Comparison of ENCODE assay signal across 8 mouse cellular contexts in the genomic region with DNA sequence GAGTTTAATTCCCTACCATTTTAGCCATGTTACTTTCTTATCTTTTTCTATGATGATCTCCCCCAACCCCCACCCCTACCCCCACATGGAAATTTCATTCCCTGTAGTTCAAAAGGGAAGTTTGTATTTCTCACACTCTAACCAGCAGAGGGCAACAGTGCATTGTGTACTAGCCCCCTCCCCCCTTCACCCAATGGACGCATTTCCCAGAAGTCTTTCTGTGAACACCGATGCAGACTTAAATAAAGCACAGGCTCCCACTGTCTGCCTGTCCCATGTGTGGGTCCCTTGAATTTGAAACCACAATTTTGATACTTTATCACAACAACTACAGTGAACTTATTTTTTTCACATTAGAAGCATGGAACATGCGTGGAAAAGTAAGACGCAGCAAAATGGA.
A peak's percentile ranks its signal among the peaks of the same experiment; 100 is the strongest.
DNase-seq lines count a peak whose midpoint lies in the region; ATAC-seq lines count a peak whose summit lies in the region.

No protein-coding gene starts in this region.

- no peak overlapping the region for H3K4me3 ChIP-seq in midbrain, embryonic 12.5 days

- H3K27ac ChIP-seq in midbrain, embryonic 12.5 days (replicated peaks) = no peak overlapping the region

- no peak overlapping the region for H3K9ac ChIP-seq in midbrain, embryonic 12.5 days (replicated peaks)

- 38% methylated on average over 4 of the region's 4 CpGs for WGBS in midbrain, embryonic 12.5 days

- peak; percentile 64; the same call in 1 of the 2 replicates for ATAC-seq in cerebellum, adult (ENCODE audit: insufficient number of reproducible peaks, low FRiP score, low TSS enrichment)
- ATAC-seq in midbrain, embryonic 12.5 days (ENCODE audit: low FRiP score, low read depth) = peak; percentile 78

- no peak for DNase-seq in cerebellum, adult 11-12 months
- DNase-seq in thymus, postnatal 4 days = peak; percentile 13
- no peak for DNase-seq in thymus, postnatal 25 days
- DNase-seq in forelimb bud, embryonic 11.5 days (ENCODE audit: low read depth, low spot score) = peak; percentile 71
- DNase-seq in layer of hippocampus, adult 9-11 months = peak; percentile 26
- DNase-seq in urinary bladder, adult 18-20 months (ENCODE audit: low spot score in 2 of 2) = no peak

- peaks cover 5% of the 10 kb centered on the region for H3K4me1 ChIP-seq in midbrain, embryonic 12.5 days

- no peak overlapping the region for H3K4me2 ChIP-seq in midbrain, embryonic 12.5 days (replicated peaks)

- no peaks in the 10 kb centered on the region for H3K36me3 ChIP-seq in midbrain, embryonic 12.5 days

- no peaks in the 10 kb centered on the region for H3K27me3 ChIP-seq in midbrain, embryonic 12.5 days

- H3K9me3 ChIP-seq in midbrain, embryonic 12.5 days = no peaks in the 10 kb centered on the region

Comparison
In these comparisons a context has a peak if more than half of its experiments do, and no peak if none do; other contexts are left out.
1. DNase-seq: peak in thymus, postnatal 4 days (single experiment), forelimb bud, embryonic 11.5 days (single experiment) and layer of hippocampus, adult 9-11 months (single experiment); none in cerebellum, adult 11-12 months (single experiment), thymus, postnatal 25 days (single experiment) and urinary bladder, adult 18-20 months (0 of 2).